Mouse (Mus musculus) hindbrain, postnatal 0 days (tissue): Measurements from ENCODE around the gene Creb3. TPM values are rescaled to one million over a fixed set of nuclear protein-coding genes. Genes with fewer than 3 reads are reported as not detected.

Experiments used
- ATAC-seq: fragments of 200-750 bp; cut with Nextera tagmentation; 2 replicates; pipeline ENCODE4 v1.8.0; 2017; ENCODE audit warnings: mild to moderate bottlenecking, moderate TSS enrichment, moderate library complexity
- DNase-seq: peaks from one replicate; pipeline ENCODE4 v3.0.0-alpha.2; 2015; ENCODE audit warnings: low spot score
- H3K27ac ChIP-seq: fragments of 300-500 bp; sonication (generic); 2 replicates; pipeline ENCODE4 v1.5.1; 2014; ENCODE audit warnings: mild to moderate bottlenecking
- H3K27me3 ChIP-seq: fragments of 300-500 bp; sonication (generic); 2 replicates; pipeline ENCODE4 v1.6.1; 2014; ENCODE audit warnings: low read length, mixed read lengths; ENCODE audit not compliant: insufficient read depth
- H3K36me3 ChIP-seq: fragments of 300-500 bp; sonication (generic); 2 replicates; pipeline ENCODE4 v1.6.1; 2014; ENCODE audit warnings: low read length, mixed read lengths; ENCODE audit not compliant: insufficient read depth
- H3K4me1 ChIP-seq: fragments of 300-500 bp; sonication (generic); 2 replicates; pipeline ENCODE4 v1.6.1; 2014; ENCODE audit warnings: antibody characterized with exemption, low read length, mixed read lengths; ENCODE audit not compliant: insufficient read depth
- H3K4me2 ChIP-seq: fragments of 300-500 bp; sonication (generic); 2 replicates; pipeline ENCODE4 v1.6.1; 2014; ENCODE audit warnings: low read depth, mild to moderate bottlenecking, low read length, moderate library complexity, mixed read lengths
- H3K4me3 ChIP-seq: fragments of 300-500 bp; sonication (generic); 2 replicates; pipeline ENCODE4 v1.5.1; 2014; ENCODE audit warnings: low read length
- H3K9ac ChIP-seq: fragments of 300-500 bp; sonication (generic); replicated peaks from 2 replicates; pipeline ENCODE4 v1.6.1; 2014; ENCODE audit warnings: mild to moderate bottlenecking, low read length, moderate library complexity, mixed read lengths
- H3K9me3 ChIP-seq: fragments of 300-500 bp; sonication (generic); 2 replicates; pipeline ENCODE4 v1.6.1; 2016; ENCODE audit warnings: low read length, mixed read lengths
- CTCF ChIP-seq: IDR thresholded peaks from 2 replicates; pipeline ENCODE4 v1.5.1; 2016; ENCODE audit warnings: antibody characterized with exemption, control low read depth, low read depth
- WGBS: fragments of 180-500 bp; shearing (Covaris S2); extraction: QIAGEN DNeasy Blood & Tissue Kit; methylation state at CpG from one replicate; pipeline ENCODE4 v1.1.7; 2014; 5-methylcytosine and 5-hydroxymethylcytosine counted together
- polyA plus RNA-seq: library from polyadenylated mRNA; unstranded; fragments of >200 nt; fragmentation: Nextera tagmentation; extraction: Ambion mirVana; gene quantifications from 2 replicates; pipeline ENCODE4 v1.2.1, GENCODE M21; 2015
- total RNA-seq: library from RNA; depleted of rRNA; stranded (reverse); fragments of >200 nt; gene quantifications from 2 replicates; pipeline ENCODE4 v1.2.3, GENCODE M21; 2014

The Creb3 gene
- total and polyA plus RNA-seq, 2 experiments from 2014 or later: 75.9 to 82.8 TPM

- H3K36me3 ChIP-seq: peaks cover 68% of the 10 kb centered on the region
- H3K27me3 ChIP-seq: no peaks in the 10 kb centered on the region
- no peak overlapping the region for H3K27ac ChIP-seq
- H3K9ac ChIP-seq: no peak overlapping the region
- no peak for ATAC-seq
- no peaks in the 10 kb centered on the region for H3K4me1 ChIP-seq
- H3K9me3 ChIP-seq: no peaks in the 10 kb centered on the region
- H3K4me3 ChIP-seq: no peak overlapping the region
- TF ChIP-seq CTCF: no peak
- DNase-seq: no peak
- H3K4me2 ChIP-seq: no peak overlapping the region
These were observed 8.2 kb upstream of the Creb3 start for GRCm38 (mm10) chr4:43553891-43554290.

GRCm38 (mm10) chr4:43555926-43556325 lies 6.2 kb upstream of the Creb3 start:
- no peak for DNase-seq
- H3K9ac ChIP-seq: no peak overlapping the region
- peaks cover 48% of the 10 kb centered on the region for H3K36me3 ChIP-seq
- H3K9me3 ChIP-seq: no peaks in the 10 kb centered on the region
- H3K4me3 ChIP-seq: no peak overlapping the region
- no peak overlapping the region for H3K27ac ChIP-seq
- H3K4me1 ChIP-seq: peaks cover 7% of the 10 kb centered on the region
- ATAC-seq: no peak
- WGBS: 97% methylated on average over 7 of the region's 7 CpGs
- no peaks in the 10 kb centered on the region for H3K27me3 ChIP-seq
- TF ChIP-seq CTCF: no peak
- H3K4me2 ChIP-seq: no peak overlapping the region

GRCm38 (mm10) chr4:43558028-43558630 lies 4.0 kb upstream of the Creb3 start:
- peak overlapping the region; percentile 25; the same call in 1 of the 2 replicates for H3K4me2 ChIP-seq
- 46% methylated on average over 5 of the region's 5 CpGs for whole genome bisulfite sequencing
- no peak overlapping the region for H3K9ac ChIP-seq
- peaks cover 35% of the 10 kb centered on the region for H3K36me3 ChIP-seq
- H3K9me3 ChIP-seq: no peaks in the 10 kb centered on the region
- TF ChIP-seq CTCF: no peak
- DNase-seq (no peak), ATAC-seq (no peak)
- H3K4me1 ChIP-seq: peaks cover 13% of the 10 kb centered on the region
- peak overlapping the region; percentile 54; the same call in 1 of the 2 replicates for H3K27ac ChIP-seq
- no peak overlapping the region for H3K4me3 ChIP-seq
- no peaks in the 10 kb centered on the region for H3K27me3 ChIP-seq

DNA sequence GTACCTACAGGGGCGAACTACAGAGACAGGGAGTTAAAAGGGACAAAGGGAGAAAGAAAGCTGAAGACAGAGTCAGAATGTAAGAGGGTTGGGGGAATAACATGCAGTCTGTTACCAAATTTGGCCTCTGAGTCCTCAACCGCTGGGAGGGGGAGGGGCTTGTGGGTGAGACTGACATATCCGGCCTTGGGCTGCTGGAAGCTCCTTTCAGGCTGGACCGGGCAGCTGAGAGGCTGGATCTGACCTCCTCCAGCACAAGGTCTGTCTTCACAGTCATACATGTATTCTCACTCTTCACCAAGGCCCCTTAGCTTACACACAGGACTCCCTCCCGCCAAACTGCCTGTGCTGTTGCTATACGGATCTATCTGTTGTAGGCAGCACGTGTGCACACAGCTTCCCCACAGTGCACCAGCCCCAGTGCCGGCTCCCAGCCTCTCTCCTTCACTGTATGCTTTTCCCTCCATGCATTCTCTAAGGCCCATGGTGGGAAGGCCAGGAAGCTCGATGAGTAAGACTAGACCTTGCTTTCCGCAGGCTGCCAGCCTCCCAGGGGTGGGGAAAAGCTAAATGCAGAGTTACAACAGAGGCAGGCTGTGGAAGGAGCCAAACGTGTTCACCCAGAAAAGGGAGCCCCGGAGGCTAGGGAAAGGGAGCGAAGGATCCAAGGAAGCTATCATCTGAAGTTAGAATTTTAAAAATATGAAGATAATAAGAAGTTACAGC lies 3.3 kb upstream of the Creb3 start:
- peak overlapping the region; percentile 25; the same call in 1 of the 2 replicates for H3K4me2 ChIP-seq

GRCm38 (mm10) chr4:43559519-43560242 lies 2.5 kb upstream of the Creb3 start:
- ATAC-seq: no peak
- peak overlapping the region; percentile 64; the same call in 1 of the 2 replicates for H3K4me2 ChIP-seq
- no peak overlapping the region for H3K27ac ChIP-seq
- no peak for TF ChIP-seq CTCF
- H3K36me3 ChIP-seq: peaks cover 19% of the 10 kb centered on the region
- WGBS: 83% methylated on average over 13 of the region's 13 CpGs
- DNase-seq: no peak
- no peaks in the 10 kb centered on the region for H3K27me3 ChIP-seq
- no peak overlapping the region; the same call in 1 of the 2 replicates for H3K9ac ChIP-seq
- H3K4me1 ChIP-seq: peaks cover 18% of the 10 kb centered on the region
- no peaks in the 10 kb centered on the region for H3K9me3 ChIP-seq
- H3K4me3 ChIP-seq: no peak overlapping the region

More for the DNA sequence above, 3.3 kb upstream of the Creb3 start:
- peak overlapping the region; percentile 54; the same call in 1 of the 2 replicates for H3K27ac ChIP-seq
- ATAC-seq (no peak), DNase-seq (peak; percentile 21)
- H3K4me1 ChIP-seq: peaks cover 18% of the 10 kb centered on the region
- 0 out of 2 replicates have a peak overlapping the region, but pooled peaks have one; percentile 3 for H3K9ac ChIP-seq
- no peak overlapping the region for H3K4me3 ChIP-seq
- H3K27me3 ChIP-seq: no peaks in the 10 kb centered on the region
- H3K9me3 ChIP-seq: no peaks in the 10 kb centered on the region
- peaks cover 28% of the 10 kb centered on the region for H3K36me3 ChIP-seq
- 28% methylated on average over 13 of the region's 13 CpGs for WGBS
- no peak for TF ChIP-seq CTCF

DNA sequence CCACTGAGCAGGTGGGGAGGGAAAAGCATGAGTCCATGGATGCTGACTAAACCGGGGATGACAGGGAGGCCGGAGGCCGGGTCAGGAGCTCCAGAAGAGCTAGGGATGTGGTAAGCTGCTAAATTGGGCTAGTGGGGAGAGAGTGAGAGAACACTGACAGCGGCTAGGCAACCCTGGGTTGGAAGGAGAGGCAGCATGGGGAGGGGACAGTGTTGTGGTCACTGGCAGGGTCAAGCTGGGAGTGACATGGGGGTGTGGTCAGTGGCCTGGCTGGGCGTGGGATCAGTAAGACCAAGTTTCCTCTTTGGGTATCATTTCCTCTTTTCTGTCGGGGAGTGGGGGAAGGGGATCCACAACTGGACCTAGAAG lies 1.9 kb upstream of the Creb3 start:
- H3K36me3 ChIP-seq: peaks cover 18% of the 10 kb centered on the region
- H3K9me3 ChIP-seq: no peaks in the 10 kb centered on the region
- WGBS: 54% methylated on average over 5 of the region's 6 CpGs
- DNase-seq: no peak
- no peak overlapping the region for H3K4me3 ChIP-seq
- no peaks in the 10 kb centered on the region for H3K27me3 ChIP-seq
- peak overlapping the region; percentile 64 for H3K4me2 ChIP-seq
- no peak for TF ChIP-seq CTCF
- peaks cover 18% of the 10 kb centered on the region for H3K4me1 ChIP-seq
- no peak overlapping the region; the same call in 1 of the 2 replicates for H3K9ac ChIP-seq
- H3K27ac ChIP-seq: no peak overlapping the region
- ATAC-seq: no peak
